Mouse (Mus musculus) heart, adult 9 months (tissue): Measurements from ENCODE around the gene Dmrtb1.

Source experiments
- DNase-seq, 2 experiments: peaks; one replicate each; pipeline ENCODE4 v3.0.0; 2022; ENCODE audit warnings: low spot score in 2 of 2

Gene Dmrtb1

DNA sequence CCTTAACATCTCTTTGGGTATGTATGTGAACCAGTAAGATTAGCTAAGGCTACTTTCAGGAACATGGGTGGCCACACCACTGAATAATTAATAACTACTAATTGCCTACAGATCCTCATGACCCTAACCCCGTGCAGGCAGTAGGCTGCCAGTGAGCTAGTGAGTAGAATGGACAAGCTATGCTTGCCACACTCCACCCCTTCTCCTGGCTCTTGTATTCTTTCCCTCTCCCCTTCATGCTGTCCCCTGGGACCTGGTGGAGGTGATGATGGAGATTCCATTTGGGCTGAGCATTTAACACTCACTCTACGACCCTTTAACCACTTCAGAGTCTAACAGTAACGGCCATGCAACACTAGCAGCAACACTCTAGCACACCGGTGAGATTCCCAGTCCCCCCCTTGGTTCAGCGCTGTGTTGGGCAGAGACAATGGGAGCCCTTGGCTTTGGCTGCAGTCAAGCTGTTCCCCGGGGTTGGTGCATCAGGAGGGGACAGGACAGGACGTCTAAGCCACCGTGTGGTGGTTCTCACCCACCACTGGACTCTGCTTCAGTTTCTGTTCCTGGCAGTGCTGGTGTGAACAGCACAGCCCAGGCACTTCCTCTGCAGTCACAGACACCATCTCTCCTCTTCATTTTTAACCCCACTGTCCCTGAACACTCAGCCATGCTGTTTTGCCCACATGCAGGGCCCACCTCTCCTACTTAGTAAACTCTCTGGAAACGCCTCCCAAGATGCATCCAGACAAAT lies 2.8 kb downstream of the Dmrtb1 start:
- DNase-seq = no peak

- no peak for DNase-seq
Observed at GRCm38 (mm10) chr4:107680311-107681098, 3.5 kb downstream of the Dmrtb1 start.

DNA sequence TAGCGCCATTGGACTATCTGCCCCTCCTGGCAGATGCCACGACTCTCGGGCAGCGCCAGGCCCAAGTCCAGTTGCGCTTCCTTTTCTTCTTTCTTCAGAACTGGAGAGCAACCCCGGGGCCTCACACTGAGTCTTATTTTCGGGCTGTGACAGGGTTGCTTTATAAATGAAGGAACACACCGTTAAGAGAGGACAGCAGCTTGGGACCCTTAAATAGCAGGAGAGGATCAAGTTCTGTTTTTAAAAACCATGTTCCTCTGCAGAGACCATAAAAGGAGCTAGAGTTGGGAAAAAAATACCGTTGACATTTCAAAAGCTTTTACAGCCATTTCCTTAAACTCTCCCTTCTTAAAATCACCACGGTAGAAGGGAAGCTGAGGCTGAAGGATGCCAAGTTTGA lies 8.4 kb downstream of the Dmrtb1 start:
- DNase-seq = no peak

- no peak for DNase-seq
Observed at GRCm38 (mm10) chr4:107674322-107674644, 9.7 kb downstream of the Dmrtb1 start.

DNA sequence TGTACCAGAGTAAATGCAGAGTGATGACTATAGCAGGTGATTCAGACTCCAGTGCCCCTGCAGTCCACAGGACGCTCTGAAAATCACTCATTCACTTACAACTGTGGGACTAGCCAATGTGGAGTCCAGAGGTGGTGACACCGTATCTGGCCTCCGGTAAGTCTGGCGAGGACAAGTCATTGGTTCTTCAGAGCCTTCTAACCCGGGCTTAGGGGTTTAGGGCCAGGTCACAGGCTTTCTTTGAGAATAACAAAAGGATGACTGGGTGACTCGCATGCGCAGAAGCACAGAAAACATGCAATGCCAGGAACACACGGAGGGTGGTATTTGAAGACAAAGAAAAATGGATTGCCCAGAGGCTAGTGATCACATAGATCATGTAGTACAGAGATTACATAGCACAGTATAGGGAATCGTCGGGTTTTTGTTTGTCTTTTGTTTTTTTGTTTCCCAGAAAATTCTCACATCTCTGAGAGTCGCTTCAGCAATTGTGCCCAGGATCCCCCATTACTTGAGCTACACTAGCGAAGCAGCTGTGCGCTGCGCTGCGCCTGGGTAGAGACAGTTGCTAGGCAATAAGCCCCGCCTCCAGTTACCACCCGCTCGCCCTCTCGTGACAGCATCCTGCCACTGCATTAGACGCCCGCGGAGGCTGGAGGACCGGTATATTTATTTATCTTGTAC lies 10.2 kb downstream of the Dmrtb1 start:
- peak; percentile 21 to 29 for DNase-seq

DNA sequence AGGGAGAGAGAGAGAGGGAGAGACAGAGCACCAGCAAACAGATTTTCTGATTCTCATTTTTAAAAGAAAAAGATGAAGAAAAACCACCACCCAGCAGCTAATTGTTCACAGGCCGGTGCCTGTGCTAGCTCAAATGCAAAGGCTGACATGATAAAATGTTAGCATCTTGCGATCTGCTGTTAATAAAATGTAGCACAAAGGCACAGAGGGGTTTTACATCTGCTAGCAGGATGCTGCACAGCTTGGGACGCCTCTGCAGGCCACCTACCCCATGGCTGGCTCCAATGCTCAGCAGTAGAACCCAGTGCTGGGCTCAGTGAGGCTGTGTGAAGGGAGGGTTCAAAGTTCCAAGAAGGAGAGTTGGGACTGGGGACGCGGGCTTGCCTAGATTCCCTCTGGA lies 13.3 kb downstream of the Dmrtb1 start:
- no peak for DNase-seq

DNA sequence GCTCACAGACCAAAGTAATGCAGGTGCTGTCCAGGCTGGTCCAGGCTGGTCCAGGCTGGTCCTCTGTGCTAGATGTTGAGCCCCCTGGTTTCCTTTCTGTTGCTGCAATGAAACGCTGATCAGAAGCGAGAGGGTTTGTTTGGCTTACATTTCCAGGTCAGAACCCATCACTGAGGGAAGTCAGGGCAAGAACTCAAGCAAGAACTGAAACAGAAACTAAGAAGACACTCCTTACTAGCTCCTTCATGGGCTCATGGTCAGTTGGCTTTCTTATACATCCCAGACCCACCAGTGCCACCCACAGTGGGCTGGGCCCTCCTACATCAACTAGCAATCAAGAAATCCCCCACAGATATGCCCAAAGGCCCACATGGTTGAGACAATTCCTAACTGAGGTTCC lies 15.5 kb downstream of the Dmrtb1 start:
- DNase-seq = no peak

- no peak for DNase-seq
Observed at GRCm38 (mm10) chr4:107660649-107661048, 23.4 kb downstream of the Dmrtb1 start.

DNA sequence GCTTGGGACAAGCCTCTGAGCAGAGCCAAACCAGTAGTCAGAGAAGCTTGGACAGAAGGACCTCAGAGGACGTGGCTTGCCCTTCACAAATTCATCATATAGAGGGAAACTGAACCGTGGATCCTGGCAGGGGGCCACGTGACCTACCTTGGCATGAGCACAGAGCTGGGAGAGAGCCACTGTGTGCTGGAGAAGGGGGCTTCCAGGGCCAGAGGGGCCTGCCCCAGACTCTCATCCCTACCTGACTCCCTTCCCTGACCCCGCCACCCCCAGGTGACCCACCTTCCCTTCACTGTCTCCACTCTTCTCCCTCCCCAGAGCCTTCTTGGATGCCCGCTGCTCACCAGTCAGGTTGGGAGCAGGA lies 30.8 kb downstream of the Dmrtb1 start:
- DNase-seq = no peak

DNA sequence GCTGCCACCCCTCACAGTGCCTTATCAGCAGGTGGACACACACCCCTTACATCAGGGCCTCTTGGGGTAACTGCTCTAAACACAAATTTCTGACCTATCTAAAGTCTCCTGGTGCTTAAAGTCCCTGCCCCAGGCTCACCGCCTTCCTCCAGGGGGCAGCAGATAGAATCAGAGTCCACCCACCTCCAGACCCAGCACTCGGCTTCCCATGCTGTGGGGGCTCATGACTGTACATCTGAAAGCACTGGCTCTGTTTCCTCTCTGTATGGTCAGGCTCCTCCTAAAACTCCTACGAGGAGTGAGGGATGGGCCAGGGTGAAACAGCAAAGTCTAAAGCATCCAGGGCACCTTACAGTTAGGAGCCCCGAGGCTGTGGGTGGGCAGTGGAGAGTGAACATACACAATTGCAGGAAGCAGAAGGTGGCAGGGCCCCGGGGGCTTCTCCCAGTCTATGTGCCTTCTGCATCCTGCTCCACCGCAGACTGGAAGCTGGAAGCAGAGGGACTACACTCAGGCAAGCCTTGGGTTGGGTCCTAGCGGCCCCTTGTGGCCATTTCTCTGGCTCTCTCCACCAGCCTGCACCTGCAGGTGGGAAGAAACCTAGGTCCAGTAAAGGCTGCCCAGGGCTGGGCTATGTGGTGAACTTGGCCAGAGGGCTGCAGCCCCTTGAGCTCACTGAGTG lies 31.3 kb downstream of the Dmrtb1 start:
- peak in 1 of 2 experiments; percentile 37 for DNase-seq

GRCm38 (mm10) chr4:107651021-107651496 lies 33.0 kb downstream of the Dmrtb1 start:
- no peak for DNase-seq

DNA sequence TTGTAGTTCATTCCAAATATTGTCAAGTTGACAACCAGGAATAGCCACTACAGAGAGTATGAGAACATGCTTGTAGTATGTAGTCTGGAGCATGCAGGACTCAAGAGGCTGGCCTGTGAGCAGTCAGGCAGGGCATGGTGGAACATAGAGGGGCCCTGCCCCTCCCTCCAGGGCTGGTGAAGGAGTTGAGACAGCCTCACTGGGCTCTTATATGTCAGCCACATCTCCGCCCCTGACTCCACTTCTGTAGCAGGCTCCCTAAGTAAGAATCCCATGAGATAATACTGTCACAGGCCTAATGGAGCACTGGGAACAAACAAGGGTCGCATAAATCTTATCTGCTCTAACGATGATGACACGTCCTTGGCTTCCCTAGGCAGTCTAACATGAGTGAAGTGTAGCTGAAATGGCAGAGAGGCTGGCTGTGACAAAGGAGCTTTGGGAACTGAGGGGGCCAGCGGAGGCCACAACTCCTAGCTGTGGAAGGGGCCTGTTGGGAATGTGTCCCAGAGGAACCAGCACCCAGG lies 35.0 kb downstream of the Dmrtb1 start:
- no peak for DNase-seq

DNA sequence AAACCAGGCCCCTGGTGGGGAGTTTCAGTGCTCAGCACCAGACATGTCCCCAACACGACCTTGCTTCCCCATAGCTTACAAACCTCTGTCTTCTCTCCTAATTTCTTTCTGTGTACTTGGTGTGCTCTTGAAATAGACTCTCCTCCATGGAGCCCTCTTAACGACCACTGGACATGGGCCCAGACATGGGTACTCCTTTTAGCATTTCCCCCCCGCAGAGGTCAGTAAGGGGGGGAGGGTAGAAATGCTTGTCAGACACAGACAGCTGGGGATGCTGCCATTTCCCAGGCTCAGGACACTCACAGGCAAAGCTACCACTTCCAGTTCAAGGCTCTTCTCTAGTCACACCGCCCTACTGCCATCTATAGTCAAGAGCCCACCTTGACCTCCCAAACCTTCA lies 42.4 kb downstream of the Dmrtb1 start:
- DNase-seq = no peak

DNA sequence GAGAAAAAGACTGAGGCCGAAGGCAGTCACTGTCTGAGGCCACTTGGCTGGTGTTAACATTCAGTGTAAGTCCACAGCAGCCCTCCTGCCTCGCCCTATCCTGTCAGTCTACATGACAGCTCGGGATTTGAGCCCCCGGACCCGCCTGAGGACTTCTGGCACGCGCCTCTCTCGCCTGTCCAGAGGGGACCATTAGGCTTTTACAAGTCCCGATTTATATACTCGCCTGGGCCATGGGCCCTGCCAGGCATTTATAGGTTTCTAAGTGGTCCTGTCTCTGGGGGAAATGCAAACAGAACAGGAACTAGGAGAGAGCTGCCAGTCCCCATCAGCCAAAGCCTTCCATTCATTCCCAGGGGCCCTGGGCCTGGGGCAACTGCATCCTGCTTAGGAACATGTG lies 45.7 kb downstream of the Dmrtb1 start:
- no peak for DNase-seq

DNA sequence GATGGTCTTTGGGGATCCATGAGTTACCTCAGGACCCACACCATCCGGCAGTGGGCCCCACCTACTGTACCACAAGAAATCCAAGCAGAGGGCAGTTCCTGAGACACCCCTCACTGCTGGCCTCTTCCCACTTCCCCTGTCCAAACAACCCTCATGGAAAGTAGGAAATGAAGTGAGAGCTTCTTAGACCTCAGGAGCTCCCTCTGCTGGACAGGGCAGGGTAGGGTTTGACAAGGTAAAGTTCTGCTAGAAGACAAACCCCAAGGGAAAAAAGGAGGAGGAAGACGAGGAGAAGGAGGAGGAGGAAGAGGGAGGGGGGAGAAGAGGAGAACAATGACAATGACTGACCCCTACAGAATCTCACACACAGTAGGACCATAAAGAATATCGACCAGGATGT lies 46.4 kb downstream of the Dmrtb1 start:
- no peak for DNase-seq

DNA sequence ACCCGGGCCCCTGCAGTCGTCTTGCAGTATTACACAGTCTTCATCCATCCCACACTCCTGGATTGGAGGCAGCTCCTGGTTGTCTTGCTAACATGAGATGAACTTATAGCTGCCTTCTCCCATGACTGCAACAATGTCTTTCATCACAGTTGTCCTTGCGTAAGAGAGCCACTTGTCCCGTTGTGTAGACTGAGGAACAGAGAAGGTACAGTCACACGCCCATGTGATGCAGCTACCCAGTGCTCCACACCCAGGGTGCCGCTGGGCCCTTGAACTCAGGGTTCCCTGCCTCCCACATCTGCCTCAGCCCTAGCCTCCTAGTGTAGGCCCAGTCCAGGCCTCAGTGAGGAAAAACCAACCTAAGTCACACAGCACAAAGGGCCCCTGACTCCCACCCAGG lies 47.9 kb downstream of the Dmrtb1 start:
- DNase-seq = no peak

DNA sequence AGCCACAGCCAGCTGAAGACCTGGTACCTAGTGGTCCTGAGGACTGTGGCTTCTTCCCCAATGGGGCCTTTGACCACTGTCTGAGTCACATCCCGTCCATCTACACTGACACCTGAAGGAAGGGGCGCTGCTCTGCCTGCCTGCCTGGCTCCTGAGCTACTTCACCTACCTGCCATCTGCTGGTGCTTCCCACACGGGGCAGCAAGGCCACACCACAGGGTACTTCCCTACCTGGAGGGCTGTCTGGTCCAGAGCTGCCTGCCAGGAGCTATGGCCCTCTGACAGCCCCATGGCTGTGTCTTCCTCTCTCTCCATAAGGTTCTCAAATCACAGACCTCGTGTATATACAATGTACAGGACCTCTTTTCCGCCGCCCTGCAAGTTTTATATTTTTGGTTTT lies 49.4 kb downstream of the Dmrtb1 start:
- DNase-seq = no peak

DNA sequence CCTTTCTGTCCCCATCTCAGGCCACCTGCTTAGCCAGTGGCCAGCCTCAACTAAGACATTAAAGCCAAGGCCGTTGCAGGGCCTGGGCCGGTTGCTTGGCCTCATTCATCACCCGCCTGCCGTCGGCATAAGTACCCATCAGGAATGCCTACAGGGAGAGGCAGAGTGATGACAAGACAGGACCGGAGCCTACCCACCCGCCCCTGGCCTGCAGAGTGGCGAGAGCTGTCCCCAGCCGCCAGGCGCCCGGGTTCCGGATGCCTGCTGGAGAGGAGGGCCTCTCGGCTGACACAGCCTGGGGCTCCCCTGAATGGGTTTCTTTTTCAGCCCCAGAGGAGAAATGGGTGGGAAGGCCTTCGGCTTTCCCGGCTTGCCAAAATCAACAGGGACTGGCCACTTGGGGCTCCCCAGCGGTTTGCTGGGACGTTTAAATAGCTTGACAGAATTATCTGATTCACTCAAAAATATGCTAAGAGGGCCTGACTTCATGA lies 55.1 kb downstream of the Dmrtb1 start:
- DNase-seq = peak in 1 of 2 experiments; percentile 13

GRCm38 (mm10) chr4:107628226-107628625 lies 55.8 kb downstream of the Dmrtb1 start:
- no peak for DNase-seq
